Mouse (Mus musculus) cerebellum, adult 11 months (tissue): ENCODE results near the gene Sf3b3.

Source experiments
- DNase-seq: peaks from one replicate; pipeline ENCODE4 v3.0.0; 2022

Gene Sf3b3

GRCm38 (mm10) chr8:110847171-110847549 lies 573 bp upstream of the Sf3b3 start:
- no peak for DNase-seq

DNA sequence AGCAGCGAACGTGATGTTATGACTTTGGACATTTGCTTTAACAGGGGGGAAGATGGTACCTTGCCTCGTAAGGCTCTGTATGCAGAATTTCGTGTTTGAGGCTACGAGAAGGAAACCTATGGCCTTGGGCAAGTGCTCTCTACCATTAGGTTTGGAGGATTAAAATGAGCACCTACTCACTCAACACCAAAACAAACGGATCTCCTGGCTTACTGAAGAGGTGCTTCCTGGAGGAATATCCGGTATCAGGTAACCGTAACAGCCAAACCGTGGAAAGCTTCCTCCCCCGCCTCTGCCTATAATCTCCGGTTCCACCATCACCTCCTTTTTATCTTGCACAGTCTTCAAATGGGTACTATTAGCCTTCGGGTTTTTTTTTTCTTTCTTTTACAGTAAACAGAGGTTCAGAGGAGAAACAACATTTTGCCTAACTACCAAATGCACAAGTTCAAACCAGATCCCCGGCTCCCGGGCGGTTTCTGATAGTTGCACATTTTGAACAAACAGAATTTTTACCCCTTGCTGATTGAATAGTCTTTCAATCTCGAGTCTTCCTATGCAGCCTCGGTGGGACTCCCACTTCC lies 674 bp downstream of the Sf3b3 start:
- no peak for DNase-seq

DNA sequence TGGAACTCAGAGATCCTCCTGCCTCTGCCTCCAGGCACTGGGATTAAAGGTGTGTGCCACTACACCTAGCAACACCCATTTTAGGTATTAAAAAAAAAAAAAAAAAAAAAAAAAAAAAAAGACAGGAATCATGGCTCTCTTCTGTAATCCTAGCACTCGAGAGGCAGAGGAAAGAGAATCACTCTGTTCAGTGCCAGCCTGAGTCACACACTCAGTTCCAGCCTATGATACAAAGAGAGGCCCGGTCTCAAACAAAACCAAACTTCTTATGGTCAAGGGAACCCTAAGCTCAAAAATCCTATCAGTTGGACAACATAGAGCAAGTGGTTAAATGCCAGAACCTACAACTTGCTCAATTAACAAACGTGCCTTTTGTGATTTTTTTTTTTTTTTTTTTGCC lies 1.6 kb downstream of the Sf3b3 start:
- no peak for DNase-seq

- no peak for DNase-seq
Measured at GRCm38 (mm10) chr8:110843207-110843606, 3.4 kb downstream of the Sf3b3 start.

DNA sequence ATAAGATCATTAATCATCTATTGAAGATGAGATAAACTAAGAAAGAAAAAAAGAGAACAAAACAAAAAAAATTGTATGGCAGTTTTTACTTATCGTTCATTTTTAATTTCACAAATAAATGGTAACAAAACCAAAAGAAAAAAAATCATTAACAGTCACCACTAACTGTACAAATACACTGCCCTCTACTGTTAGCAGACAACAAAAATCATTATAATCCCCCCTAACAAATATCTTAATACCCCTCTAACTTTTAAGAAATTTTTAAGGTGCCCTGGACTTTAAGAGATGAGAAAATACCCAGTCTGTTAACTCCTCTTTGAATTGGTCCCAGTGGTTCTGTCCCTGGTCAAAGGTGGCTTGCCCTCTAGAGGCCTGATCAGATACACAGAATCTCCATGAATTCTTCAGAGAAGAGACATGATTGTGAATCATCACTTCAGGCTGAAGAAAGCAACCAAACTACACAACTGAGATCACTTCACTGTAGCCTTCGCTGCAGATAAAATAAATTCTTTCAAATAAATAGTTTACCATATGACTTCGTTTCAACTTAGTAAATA lies 4.5 kb downstream of the Sf3b3 start:
- DNase-seq, result no peak

- DNase-seq, result no peak
Measured at GRCm38 (mm10) chr8:110831956-110832355, 14.6 kb downstream of the Sf3b3 start.

DNA sequence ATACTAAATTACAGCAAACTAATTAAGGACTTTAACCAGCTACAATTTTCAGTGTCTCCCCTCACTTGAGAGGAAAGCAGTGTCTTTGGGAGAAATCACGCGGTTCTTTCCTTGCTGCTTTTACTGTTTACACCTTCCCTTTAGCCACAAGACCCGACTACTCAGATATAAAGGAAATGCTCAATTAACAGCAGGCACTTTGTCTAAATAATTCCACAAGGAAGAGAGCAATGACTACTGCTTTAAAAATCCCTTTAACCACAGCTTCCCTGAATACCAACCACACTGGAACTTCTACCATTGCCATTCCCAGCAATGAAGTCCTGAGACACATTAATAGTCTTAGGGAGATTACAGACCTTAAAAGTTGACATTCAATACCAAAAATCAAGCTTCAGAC lies 18.1 kb downstream of the Sf3b3 start:
- DNase-seq, result no peak

GRCm38 (mm10) chr8:110824861-110825260 lies 21.7 kb downstream of the Sf3b3 start:
- no peak for DNase-seq

GRCm38 (mm10) chr8:110821960-110822359 lies 24.6 kb downstream of the Sf3b3 start:
- DNase-seq, result no peak

DNA sequence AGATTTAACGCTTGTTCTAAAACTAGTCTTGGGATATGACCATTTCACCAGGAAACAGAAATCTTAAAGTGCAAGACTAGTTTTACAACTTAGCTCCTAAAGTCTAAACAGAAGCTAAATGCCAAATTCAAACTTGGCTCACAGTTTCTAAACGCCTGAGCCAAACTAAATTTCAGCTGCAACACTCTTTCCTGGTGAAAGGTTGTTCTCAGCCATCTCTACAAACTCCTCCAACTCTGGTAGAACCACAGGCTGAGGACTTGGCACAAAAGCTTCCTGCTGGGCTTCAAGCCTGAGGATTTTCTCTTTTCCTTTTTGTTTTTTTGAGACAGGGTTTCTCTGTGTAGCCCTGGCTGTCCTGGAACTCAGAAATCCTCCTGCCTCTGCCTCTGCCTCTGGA lies 26.3 kb downstream of the Sf3b3 start:
- DNase-seq, result no peak

GRCm38 (mm10) chr8:110818593-110818992 lies 28.0 kb downstream of the Sf3b3 start:
- DNase-seq, result no peak

DNA sequence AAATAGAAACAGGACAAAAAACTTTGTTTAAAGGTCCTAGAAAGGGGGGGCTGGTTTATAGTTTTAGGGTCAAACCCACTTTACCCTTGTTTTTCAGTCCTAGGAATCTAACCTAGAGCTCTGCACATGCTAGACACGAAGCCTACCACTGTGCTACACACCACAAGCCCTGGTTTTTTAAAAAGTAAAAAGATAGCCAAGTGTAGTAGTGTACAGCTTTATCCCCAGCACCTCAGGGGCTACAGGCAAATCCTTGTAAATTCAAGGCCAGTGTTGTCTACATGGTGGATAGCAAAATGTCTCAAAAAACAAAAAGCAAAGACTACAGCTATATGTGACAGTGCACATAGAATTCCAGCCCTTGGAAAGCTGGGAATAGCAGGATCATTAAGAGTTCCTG lies 29.6 kb downstream of the Sf3b3 start:
- no peak for DNase-seq

DNA sequence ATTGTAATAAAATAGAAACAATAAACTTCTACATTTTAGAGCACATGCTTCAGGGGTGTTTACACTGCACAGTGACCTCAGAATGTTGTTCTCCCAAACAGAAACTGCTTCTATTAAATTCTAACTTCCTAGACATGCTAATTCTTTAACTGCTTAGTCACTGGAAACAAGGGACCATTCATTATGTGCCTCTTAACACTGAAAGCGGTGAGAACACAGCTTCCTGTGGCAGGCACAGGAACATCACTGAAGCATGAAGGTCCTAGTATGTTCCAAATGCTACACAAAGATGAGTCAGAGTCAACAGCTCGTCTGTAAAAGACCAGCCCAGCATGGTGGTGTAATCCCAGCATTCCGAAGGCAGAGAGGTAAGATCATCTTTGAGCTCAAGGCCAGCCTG lies 31.3 kb downstream of the Sf3b3 start:
- DNase-seq, result no peak

GRCm38 (mm10) chr8:110813081-110813812 lies 33.3 kb downstream of the Sf3b3 start:
- no peak for DNase-seq

DNA sequence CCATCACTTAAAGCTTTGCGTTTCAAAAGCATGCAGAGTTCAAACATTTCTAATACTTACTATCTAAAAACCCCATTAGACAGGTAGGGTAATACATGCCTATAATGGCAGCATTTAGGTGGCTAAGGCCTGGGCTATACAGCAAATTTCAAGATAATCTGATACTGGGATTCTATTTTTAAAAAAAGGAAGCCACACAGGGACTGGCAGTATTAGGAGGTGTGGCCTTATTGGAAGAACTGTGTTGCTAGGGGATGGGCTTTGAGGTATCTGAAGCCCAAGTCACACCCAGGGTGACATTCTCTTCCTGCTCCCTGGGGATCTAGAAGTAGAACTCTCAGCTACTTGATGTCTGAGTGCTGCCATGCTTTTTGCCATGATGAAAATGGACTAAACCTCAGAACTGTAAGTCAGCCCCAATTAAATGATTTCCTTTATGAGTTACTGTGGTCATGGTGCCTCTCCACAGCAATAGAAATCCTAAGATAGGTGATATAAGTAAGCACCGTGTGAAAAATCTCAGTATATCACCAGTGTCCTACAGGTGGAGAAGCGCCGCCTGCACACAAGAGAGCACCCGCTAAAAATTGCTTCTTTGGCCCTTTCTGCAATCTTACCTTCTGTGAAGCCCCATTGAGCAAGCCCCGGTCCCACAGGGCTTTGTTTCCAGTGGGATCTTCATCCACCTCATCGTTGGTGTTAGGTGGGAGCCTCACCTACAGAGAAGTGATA lies 34.1 kb downstream of the Sf3b3 start:
- DNase-seq, result no peak

DNA sequence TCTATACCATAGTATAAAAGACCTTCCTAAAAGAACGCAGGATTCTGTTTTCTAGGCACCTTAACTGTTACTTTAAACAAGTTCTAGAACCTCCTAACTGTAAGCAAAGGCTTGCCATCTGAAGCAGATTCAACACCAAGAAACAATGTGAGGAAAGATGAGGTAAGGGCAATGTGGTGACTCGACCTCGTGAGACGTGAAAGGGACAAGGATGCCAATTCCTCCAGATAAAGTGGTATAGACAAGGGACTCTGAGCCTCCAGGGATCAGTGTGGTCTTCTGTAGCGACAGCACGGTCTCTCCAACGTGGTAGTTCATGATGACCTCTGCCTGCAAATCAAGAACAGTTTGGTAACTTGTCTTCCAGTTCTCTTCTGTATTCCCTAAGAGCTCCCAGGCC lies 34.8 kb downstream of the Sf3b3 start:
- DNase-seq, result no peak

GRCm38 (mm10) chr8:110811116-110811515 lies 35.5 kb downstream of the Sf3b3 start:
- no peak for DNase-seq

DNA sequence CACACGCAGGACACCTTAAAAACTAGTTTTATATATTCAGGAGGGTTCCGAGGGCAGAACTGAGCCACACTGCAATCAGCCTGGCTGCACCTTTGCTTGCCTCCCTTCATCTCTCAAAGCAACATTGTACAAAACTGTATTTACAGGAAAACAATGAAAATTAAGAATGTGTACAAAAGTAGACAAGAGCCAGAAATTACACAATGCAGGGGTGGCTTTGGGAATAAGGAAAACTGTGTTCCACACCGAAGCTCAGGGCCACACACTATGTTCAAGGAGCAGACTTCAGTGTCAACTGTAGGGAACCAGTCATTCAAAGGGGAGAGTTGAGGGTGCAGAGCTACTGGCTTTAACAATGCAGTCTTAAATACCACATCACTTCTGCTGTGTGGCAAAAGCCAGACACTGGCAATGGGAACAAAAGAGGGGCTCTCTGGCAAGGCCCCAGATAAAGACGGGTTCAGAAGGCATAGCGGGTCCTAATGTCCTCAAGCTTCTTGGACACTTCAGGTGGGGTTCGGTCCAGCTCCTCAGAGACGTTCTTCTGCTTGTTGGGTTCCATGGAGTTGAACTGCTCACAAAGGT lies 36.0 kb downstream of the Sf3b3 start:
- DNase-seq, result no peak

DNA sequence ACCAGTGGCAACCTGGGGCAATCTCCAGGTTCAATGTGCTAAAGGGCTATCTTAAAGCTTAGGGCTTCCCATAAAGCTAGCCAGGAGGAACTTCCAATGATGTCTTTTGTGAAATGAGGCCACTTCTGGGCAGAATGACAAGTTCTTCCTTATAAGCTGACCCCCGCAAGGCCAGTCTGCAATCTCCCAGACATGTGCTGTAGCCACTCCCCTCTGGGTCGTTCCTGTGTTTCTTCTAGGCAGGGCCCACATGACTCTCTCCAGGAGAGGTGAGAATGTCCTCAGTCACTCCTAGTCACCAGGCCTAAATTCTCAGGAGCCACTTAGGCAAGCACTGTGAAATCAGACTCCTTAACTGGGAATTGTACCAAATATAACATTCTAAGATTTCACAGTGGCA lies 36.8 kb downstream of the Sf3b3 start:
- DNase-seq, result no peak

- DNase-seq, result no peak
Measured at GRCm38 (mm10) chr8:110808495-110809472, 37.8 kb downstream of the Sf3b3 start.

- DNase-seq, result no peak
Measured at GRCm38 (mm10) chr8:110806146-110806545, 40.4 kb downstream of the Sf3b3 start.

- DNase-seq, result no peak
Measured at GRCm38 (mm10) chr8:110805669-110806068, 40.9 kb downstream of the Sf3b3 start, which contains the start of gene Il34. TSS of gene Il34 (minus strand) at chr8:110805924.
